Mouse (Mus musculus) stomach, embryonic 14.5 days (tissue): Measurements from ENCODE around the gene Sympk. TPM values are rescaled to one million over a fixed set of nuclear protein-coding genes. Genes with fewer than 3 reads are reported as not detected.
"Not testable (repeated sequence)": the region's sequence is repeated elsewhere in the genome, so short reads cannot be mapped to it uniquely, and the experiment has no call there.

ENCODE experiments used
- ATAC-seq: fragments of 200-750 bp; cut with Nextera tagmentation; 2 replicates; pipeline ENCODE4 v1.8.0; 2017; ENCODE audit warnings: low read depth, moderate TSS enrichment; ENCODE audit not compliant: insufficient number of reproducible peaks, insufficient read depth, low FRiP score
- H3K27ac ChIP-seq: fragments of 300-500 bp; sonication (generic); 2 replicates; pipeline ENCODE4 v1.5.1; 2014; ENCODE audit warnings: mild to moderate bottlenecking, low read length, moderate library complexity, mixed read lengths
- H3K27me3 ChIP-seq: fragments of 300-500 bp; sonication (generic); 2 replicates; pipeline ENCODE4 v1.6.1; 2014; ENCODE audit warnings: low read length, control low read depth, mixed read lengths; ENCODE audit not compliant: control insufficient read depth, insufficient read depth
- H3K36me3 ChIP-seq: fragments of 300-500 bp; sonication (generic); 2 replicates; pipeline ENCODE4 v1.6.1; 2014; ENCODE audit warnings: mild to moderate bottlenecking, control low read depth, low read length, moderate library complexity, mixed read lengths; ENCODE audit not compliant: control insufficient read depth, insufficient read depth
- H3K4me1 ChIP-seq: fragments of 300-500 bp; sonication (generic); 2 replicates; pipeline ENCODE4 v1.6.1; 2014; ENCODE audit warnings: low read length, control low read depth, mixed read lengths; ENCODE audit not compliant: control insufficient read depth, insufficient read depth
- H3K4me2 ChIP-seq: fragments of 300-500 bp; sonication (generic); replicated peaks from 2 replicates; pipeline ENCODE4 v1.6.1; 2014; ENCODE audit warnings: low read depth, low read length, control low read depth
- H3K4me3 ChIP-seq: fragments of 300-500 bp; sonication (generic); 2 replicates; pipeline ENCODE4 v1.5.1; 2014; ENCODE audit warnings: low read depth, low read length, control low read depth
- H3K9ac ChIP-seq: fragments of 300-500 bp; sonication (generic); replicated peaks from 2 replicates; pipeline ENCODE4 v1.6.1; 2014; ENCODE audit warnings: low read depth, mild to moderate bottlenecking, control low read depth, low read length, moderate library complexity, mixed read lengths
- H3K9me3 ChIP-seq: fragments of 300-500 bp; sonication (generic); 2 replicates; pipeline ENCODE4 v1.6.1; 2016; ENCODE audit warnings: low read depth, low read length, control low read depth; ENCODE audit not compliant: control insufficient read depth
- WGBS: fragments of 180-500 bp; shearing (Covaris S2); extraction: QIAGEN DNeasy Blood & Tissue Kit; methylation state at CpG from one replicate; pipeline ENCODE4 v1.1.7; 2014; 5-methylcytosine and 5-hydroxymethylcytosine counted together
- polyA plus RNA-seq: library from polyadenylated mRNA; unstranded; fragments of >200 nt; fragmentation: Nextera tagmentation; extraction: Ambion mirVana; gene quantifications from 2 replicates; pipeline ENCODE4 v1.2.1, GENCODE M21; 2014

Gene Sympk
- polyA plus RNA-seq, 1 experiment from 2014 or later, result 21.7 TPM

GRCm38 (mm10) chr7:19065896-19066295, 41.7 kb downstream of the Sympk start:
- WGBS, result 55% methylated on average over 13 of the region's 13 CpGs
- Histone ChIP-seq H3K36me3 (no peaks in the 10 kb centered on the region), H3K4me3 (no peak overlapping the region; the same call in 1 of the 2 replicates), H3K27ac (no peak overlapping the region), H3K4me2 (0 out of 2 replicates have a peak overlapping the region, but pooled peaks have one; percentile 17), H3K27me3 (peaks cover 20% of the 10 kb centered on the region; the same call in 1 of the 2 replicates), H3K4me1 (no peaks in the 10 kb centered on the region), H3K9ac (no peak overlapping the region), H3K9me3 (no peaks in the 10 kb centered on the region)
- no peak for ATAC-seq

GRCm38 (mm10) chr7:19067063-19067462, 42.9 kb downstream of the Sympk start:
- no peaks in the 10 kb centered on the region for H3K4me1 ChIP-seq
- H3K9ac ChIP-seq, result no peak overlapping the region
- no peaks in the 10 kb centered on the region for H3K36me3 ChIP-seq
- WGBS, result 39% methylated on average over 14 of the region's 14 CpGs
- H3K4me2 ChIP-seq, result no peak overlapping the region
- H3K27ac ChIP-seq, result no peak overlapping the region
- H3K9me3 ChIP-seq, result no peaks in the 10 kb centered on the region
- ATAC-seq, result no peak
- peaks cover 20% of the 10 kb centered on the region; the same call in 1 of the 2 replicates for H3K27me3 ChIP-seq
- no peak overlapping the region for H3K4me3 ChIP-seq

- no peak for ATAC-seq
- WGBS, result 59% methylated on average over 14 of the region's 14 CpGs
- H3K4me1 ChIP-seq, result no peaks in the 10 kb centered on the region
- H3K9me3 ChIP-seq, result no peaks in the 10 kb centered on the region
- no peak overlapping the region for H3K4me3 ChIP-seq
- H3K4me2 ChIP-seq, result no peak overlapping the region
- no peak overlapping the region for H3K27ac ChIP-seq
- no peaks in the 10 kb centered on the region for H3K36me3 ChIP-seq
- no peak overlapping the region for H3K9ac ChIP-seq
- H3K27me3 ChIP-seq, result peaks cover 20% of the 10 kb centered on the region; the same call in 1 of the 2 replicates
These were observed 43.8 kb downstream of the Sympk start for GRCm38 (mm10) chr7:19067935-19068334.

- no peaks in the 10 kb centered on the region for H3K9me3 ChIP-seq
- peaks cover 20% of the 10 kb centered on the region; the same call in 1 of the 2 replicates for H3K27me3 ChIP-seq
- H3K4me3 ChIP-seq, result no peak overlapping the region
- H3K9ac ChIP-seq, result no peak overlapping the region
- H3K36me3 ChIP-seq, result no peaks in the 10 kb centered on the region
- no peak overlapping the region for H3K4me2 ChIP-seq
- WGBS, result 5% methylated on average over 2 of the region's 2 CpGs
- ATAC-seq, result no peak
- H3K27ac ChIP-seq, result no peak overlapping the region
- H3K4me1 ChIP-seq, result no peaks in the 10 kb centered on the region
These were observed 44.5 kb downstream of the Sympk start for GRCm38 (mm10) chr7:19068707-19069106.

GRCm38 (mm10) chr7:19069500-19069899, 45.3 kb downstream of the Sympk start:
- Histone ChIP-seq H3K36me3 (no peaks in the 10 kb centered on the region), H3K4me3 (no peak overlapping the region), H3K27me3 (peaks cover 20% of the 10 kb centered on the region; the same call in 1 of the 2 replicates), H3K4me1 (no peaks in the 10 kb centered on the region), H3K4me2 (no peak overlapping the region), H3K9ac (no peak overlapping the region), H3K27ac (no peak overlapping the region), H3K9me3 (no peaks in the 10 kb centered on the region)
- WGBS, result 48% methylated on average over 3 of the region's 3 CpGs
- no peak for ATAC-seq

- not testable (repeated sequence) for H3K9me3 ChIP-seq, H3K4me3 ChIP-seq, H3K9ac ChIP-seq, H3K36me3 ChIP-seq, H3K4me2 ChIP-seq, H3K27me3 ChIP-seq, H3K27ac ChIP-seq, ATAC-seq, H3K4me1 ChIP-seq
- WGBS, result 48% methylated on average over 3 of the region's 3 CpGs
These were observed 46.8 kb downstream of the Sympk start for GRCm38 (mm10) chr7:19071024-19071423.

- ATAC-seq, result no peak
- no peaks in the 10 kb centered on the region for H3K9me3 ChIP-seq
- H3K36me3 ChIP-seq, result peaks cover 7% of the 10 kb centered on the region; the same call in 1 of the 2 replicates
- H3K4me2 ChIP-seq, result no peak overlapping the region
- H3K9ac ChIP-seq, result no peak overlapping the region
- H3K27me3 ChIP-seq, result no peaks in the 10 kb centered on the region
- 83% methylated on average over 9 of the region's 9 CpGs for WGBS
- peaks cover 18% of the 10 kb centered on the region for H3K4me1 ChIP-seq
- H3K27ac ChIP-seq, result no peak overlapping the region
- no peak overlapping the region for H3K4me3 ChIP-seq
These were observed 49.3 kb downstream of the Sympk start for GRCm38 (mm10) chr7:19073504-19073903.

- Histone ChIP-seq H3K4me3 (no peak overlapping the region), H3K9ac (no peak overlapping the region), H3K27me3 (no peaks in the 10 kb centered on the region), H3K4me1 (peaks cover 18% of the 10 kb centered on the region), H3K4me2 (no peak overlapping the region), H3K27ac (no peak overlapping the region), H3K36me3 (peaks cover 17% of the 10 kb centered on the region), H3K9me3 (no peaks in the 10 kb centered on the region)
- ATAC-seq, result no peak
- WGBS, result 94% methylated on average over 6 of the region's 6 CpGs
These were observed 50.3 kb downstream of the Sympk start for GRCm38 (mm10) chr7:19074494-19074893.

GRCm38 (mm10) chr7:19075231-19075630, 51.1 kb downstream of the Sympk start:
- H3K4me1 ChIP-seq, result peaks cover 18% of the 10 kb centered on the region
- H3K36me3 ChIP-seq, result peaks cover 24% of the 10 kb centered on the region

More at GRCm38 (mm10) chr7:19075231-19075630, 51.1 kb downstream of the Sympk start:
- no peaks in the 10 kb centered on the region for H3K27me3 ChIP-seq
- no peaks in the 10 kb centered on the region for H3K9me3 ChIP-seq
- H3K9ac ChIP-seq, result no peak overlapping the region
- H3K4me2 ChIP-seq, result peak overlapping the region; percentile 42
- WGBS, result 58% methylated on average over 5 of the region's 5 CpGs
- ATAC-seq, result 0 out of 2 replicates have a peak, but pooled peaks have one; percentile 0
- peak overlapping the region; percentile 98 for H3K4me3 ChIP-seq
- H3K27ac ChIP-seq, result no peak overlapping the region
